In the genomic region with DNA sequence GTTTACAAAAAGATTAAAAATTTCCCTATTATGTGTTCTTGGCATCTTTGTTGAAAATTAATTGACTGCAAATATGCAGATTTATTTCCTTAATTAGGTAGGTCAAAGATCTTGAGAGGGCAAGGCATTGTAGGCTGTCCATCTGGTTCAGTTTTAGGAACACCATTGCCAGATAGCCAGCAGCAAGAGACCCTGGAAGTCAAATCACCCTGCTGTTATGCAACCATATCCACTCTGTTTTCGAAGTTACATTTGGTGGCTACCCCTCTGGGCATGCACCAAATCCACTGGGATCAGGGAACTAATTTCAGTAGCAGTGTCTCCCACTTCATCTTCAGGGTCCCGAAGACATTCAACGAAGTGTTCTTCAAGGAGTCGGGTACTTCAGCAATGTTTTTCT, we compare ENCODE assay signal across 25 mouse cellular contexts.
"Had no signal": no experiment of that assay in that cellular context is flagged by ENCODE, and none has a peak within 500 bp of the region (broad histone marks: within the 10 kb centered on the region; RNA-seq: fewer than 3 reads in every experiment).

No protein-coding gene starts in this region.

- H3K9ac ChIP-seq: heart, embryonic 13.5 days; heart, embryonic 15.5 days; hindbrain, embryonic 12.5 days; hindbrain, embryonic 14.5 days; intestine, embryonic 15.5 days; kidney, embryonic 15.5 days; limb, embryonic 12.5 days; liver, embryonic 12.5 days; liver, embryonic 14.5 days had no signal

- ATAC-seq: hindbrain, embryonic 16.5 days; inflammation-experienced regulatory T-cells, adult 6 months; liver, embryonic 12.5 days had no signal

- DNase-seq: gastrocnemius, postnatal 14 days; gastrocnemius, postnatal 36 days; heart, adult 2 months; heart, postnatal 4 days; kidney, adult 18-20 months; kidney, adult 9 months; kidney, postnatal 25 days; kidney, postnatal 4 days; layer of hippocampus, postnatal 36 days; liver had no signal

- H3K4me1 ChIP-seq: hindbrain, embryonic 12.5 days; intestine, embryonic 15.5 days; kidney, embryonic 15.5 days; limb, embryonic 12.5 days; liver, embryonic 12.5 days had no signal

- H3K9me3 ChIP-seq: heart, embryonic 13.5 days; heart, embryonic 15.5 days; hindbrain, embryonic 10.5 days; hindbrain, embryonic 12.5 days; intestine, embryonic 15.5 days; kidney, embryonic 15.5 days; limb, embryonic 12.5 days; liver, embryonic 12.5 days had no signal

- H3K27ac ChIP-seq: heart, adult 2 months; heart, embryonic 13.5 days; heart, embryonic 15.5 days; hindbrain, embryonic 10.5 days; hindbrain, embryonic 12.5 days; hindbrain, embryonic 14.5 days; intestine, embryonic 15.5 days; kidney, embryonic 15.5 days; kidney, postnatal 0 days; layer of hippocampus, adult 2 months; limb, embryonic 12.5 days; liver, embryonic 12.5 days; liver, embryonic 14.5 days had no signal

- H3K27me3 ChIP-seq: heart, embryonic 13.5 days; heart, embryonic 15.5 days; hindbrain, embryonic 12.5 days; intestine, embryonic 15.5 days; kidney, embryonic 15.5 days; limb, embryonic 12.5 days; liver, embryonic 12.5 days had no signal

- H3K36me3 ChIP-seq: heart, embryonic 13.5 days; heart, embryonic 15.5 days; hindbrain, embryonic 10.5 days; hindbrain, embryonic 12.5 days; intestine, embryonic 15.5 days; kidney, embryonic 15.5 days; limb, embryonic 12.5 days; liver, embryonic 12.5 days had no signal

- H3K4me2 ChIP-seq: heart, embryonic 11.5 days; heart, embryonic 13.5 days; heart, embryonic 15.5 days; hindbrain, embryonic 12.5 days; hindbrain, embryonic 14.5 days; intestine, embryonic 15.5 days; kidney, embryonic 15.5 days; limb, embryonic 12.5 days; liver, embryonic 12.5 days had no signal

- H3K4me3 ChIP-seq: heart, adult 2 months; heart, embryonic 13.5 days; heart, embryonic 15.5 days; hindbrain, embryonic 10.5 days; hindbrain, embryonic 12.5 days; intestine, embryonic 15.5 days; kidney, embryonic 15.5 days; layer of hippocampus, adult 2 months; limb, embryonic 12.5 days; liver, embryonic 12.5 days had no signal
